Mouse (Mus musculus) fat pad, adult 2 months (tissue): ENCODE results near the gene Tdrd7.

Experiments used
- DNase-seq: peaks from one replicate; pipeline ENCODE4 v3.0.0-alpha.2; 2011; ENCODE audit warnings: low read depth, low spot score; ENCODE audit errors: extremely low read depth

Gene Tdrd7

DNA sequence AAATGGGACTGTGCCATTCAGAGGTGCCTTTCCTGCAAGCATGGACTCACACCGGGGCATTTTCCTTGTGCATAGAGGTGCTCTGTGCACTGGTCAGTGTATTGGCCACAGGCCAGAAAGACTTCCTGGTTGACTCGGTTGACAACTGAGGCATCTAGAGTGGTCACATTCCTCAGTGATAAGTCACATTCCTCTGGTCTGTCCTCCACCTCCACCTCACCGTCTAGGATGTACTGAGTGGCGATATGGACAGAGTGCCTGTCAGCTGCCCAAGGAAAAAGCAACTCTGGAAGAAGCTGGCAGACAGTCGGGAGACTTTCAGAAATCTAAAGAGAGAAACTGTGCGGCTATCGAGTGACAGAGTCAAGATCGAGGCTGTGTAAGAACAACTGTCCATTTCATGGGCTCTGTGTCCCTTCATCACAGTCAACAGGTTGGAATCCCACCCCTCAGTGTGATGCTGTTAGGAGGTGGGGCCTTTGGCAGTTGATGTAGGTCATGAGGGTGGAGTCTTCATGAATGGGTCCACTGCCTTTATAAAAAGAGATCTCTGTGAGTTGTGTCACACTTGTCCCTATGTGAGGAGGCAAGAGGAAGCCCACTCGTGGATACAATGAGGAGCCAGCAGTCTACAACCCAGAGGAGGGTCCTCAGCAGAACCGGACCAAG lies at the start of gene Tdrd7:
TSS of gene Tdrd7 (plus strand) at position 564 of the 669 bp plus-strand sequence.
- no peak for DNase-seq

DNA sequence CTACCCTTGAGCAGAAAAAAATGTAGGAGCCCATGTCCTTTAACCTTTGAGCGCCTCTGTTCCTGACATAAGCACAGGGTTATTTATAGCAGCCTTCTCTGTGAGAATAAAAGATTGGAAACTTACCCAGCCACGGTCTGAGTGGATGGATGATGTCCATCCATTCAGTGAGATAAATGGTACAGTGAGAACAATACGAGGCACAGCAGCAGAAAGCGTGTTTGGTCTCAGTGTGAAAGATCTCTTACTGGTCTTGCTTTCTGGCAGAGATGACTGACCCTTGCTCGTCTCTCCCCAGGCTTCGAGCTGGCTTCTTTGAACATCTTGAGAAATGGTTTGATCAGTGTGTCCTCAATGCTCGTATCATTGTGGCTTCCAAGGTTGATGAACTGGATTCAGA lies 48.0 kb upstream of the Tdrd7 start:
- DNase-seq = no peak

DNA sequence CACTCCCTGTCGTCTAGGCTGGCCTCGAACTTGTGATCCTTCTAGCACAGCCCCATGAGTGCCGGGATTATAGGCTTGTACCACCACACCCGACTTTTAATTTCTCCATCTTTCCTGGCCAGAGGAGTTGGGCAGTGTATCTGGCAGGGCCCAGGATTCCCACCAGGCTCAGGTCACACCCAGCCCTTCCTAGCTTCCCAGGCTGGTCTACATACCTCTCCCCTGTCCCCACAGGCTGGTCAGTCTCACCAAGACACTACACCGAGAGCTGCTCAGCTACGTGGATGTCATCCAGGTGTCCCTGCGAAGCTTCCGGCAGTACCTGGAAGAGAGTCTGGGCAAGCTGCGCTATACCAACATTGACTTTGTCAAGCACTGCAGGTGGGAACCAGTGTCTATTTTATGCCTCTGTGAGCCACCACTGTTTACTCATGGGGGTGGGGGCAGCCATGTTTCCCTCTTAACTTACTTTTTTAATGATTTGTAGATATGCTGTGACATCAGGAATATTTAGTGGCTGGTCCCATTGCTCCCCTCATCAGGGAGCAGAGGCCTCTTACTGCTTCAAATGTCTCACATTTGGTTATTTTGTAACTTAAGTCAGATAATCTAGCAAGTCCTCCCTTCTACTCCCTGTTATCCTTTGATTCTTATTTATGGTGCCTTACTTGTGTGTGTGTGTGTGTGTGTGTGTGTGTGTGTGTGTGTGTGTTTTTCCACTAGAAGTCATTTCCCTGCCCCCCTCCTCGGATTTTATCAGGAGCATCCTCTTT lies 43.3 kb upstream of the Tdrd7 start:
- no peak for DNase-seq

DNA sequence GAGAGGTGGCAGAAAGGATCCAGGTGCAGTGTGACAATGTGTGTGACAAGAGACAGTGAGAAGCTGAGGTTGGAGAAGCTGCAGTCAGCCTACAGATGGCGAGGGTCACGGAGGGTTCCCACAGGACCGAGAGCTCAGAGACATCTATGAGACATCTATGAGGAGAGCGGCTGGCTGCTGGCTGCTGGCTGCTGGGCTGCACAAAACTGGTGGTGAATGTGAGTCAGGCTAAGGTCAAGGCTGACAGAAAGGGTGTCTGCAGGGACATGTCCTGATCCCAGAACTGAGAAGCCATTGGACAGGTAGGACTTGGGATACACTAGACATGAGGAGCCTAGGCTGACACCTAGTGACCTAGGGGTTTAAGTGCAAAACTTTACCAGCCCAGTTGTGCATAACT lies 41.1 kb upstream of the Tdrd7 start:
- DNase-seq = no peak

DNA sequence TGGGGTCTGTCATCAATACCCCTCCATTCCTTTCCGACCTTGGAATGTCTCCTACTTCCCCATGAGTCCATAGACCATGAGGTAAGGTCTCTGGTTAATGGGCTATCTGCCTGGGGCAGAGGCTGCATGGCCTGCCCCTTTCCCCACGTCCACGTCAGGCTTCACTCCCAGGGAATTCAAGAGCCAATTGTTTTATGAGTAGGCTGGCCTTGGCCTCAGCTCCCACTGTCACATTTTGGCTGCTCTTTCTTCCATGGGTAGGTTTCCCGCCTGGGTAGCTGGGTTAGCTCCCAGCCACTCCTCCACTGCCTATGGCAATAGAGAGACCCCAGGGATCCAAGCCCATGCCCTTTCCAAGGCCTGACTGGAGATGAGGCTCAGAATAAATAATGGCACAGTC lies 36.6 kb upstream of the Tdrd7 start:
- no peak for DNase-seq

DNA sequence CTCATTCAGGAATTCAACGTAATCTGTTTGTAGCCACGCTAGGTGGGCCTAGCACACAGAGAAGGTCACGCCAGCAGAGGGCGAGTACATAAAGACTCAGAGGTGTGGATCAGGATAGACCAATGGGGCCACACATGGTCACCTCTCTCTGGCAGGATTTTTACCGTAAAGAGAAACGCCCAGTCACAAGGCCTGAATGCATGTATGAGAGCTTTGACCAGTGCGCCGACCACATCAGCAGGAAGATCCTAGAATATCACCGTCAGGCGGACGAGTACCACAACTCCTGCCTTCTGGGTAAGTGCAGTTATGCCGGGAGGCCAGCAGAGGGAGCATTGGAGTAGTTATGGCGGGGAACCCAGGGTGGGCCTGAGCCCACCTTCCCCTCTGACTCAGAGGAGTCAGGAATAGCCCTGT lies 23.5 kb upstream of the Tdrd7 start:
- DNase-seq = no peak

DNA sequence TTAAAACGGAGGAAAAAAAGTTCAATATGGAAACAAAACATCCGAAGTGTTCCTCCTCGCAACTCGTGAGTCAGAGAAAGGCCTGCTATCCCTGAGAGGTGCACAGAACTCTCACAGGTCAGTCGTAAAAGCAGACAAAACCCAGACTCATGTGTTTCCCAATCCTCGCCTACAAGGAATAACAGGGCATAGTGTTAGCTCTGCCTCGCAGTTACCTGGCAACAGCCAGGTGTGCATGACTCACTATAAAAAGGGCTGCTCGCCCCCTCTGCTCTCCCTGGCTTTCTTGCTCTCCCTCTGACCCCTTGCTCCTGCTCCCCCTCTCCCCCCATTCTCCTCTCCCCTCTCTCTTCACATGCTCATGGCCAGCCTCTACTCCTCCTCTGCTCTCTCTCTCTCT lies 17.4 kb upstream of the Tdrd7 start:
- no peak for DNase-seq

DNA sequence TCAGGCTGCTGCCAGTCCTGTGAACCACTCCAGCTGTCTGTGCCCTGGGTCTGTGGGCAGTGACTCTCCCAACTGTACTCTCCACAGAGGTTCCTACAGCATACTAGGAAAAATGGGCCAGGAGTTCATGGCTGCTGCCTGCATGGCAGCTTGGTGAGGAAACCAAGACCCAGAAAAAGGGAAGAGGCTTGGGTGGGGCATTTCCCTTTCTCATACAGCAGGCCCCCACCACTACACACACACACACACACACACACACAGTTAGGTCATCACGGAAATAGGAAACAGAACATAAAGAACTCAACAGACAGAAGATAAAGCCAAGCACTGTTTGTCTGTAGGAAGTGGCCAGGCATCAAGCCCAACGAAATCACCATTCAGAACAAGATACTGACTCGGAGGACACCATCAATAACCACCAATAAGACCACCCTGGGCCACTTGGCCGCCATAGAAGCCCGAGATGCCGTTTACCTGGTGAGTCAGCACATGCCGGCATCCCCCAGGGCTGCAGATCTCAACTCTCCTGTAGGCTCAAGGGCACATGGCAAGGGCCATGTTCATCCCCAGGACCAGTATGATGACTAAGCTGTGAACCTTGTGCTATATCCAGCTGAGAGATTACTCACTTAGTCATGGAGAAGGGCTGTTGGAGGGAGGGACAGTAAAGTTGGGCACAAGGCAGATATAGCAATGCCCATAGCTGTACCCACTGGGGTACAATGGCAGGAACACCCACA lies 15.9 kb upstream of the Tdrd7 start:
- DNase-seq = no peak

DNA sequence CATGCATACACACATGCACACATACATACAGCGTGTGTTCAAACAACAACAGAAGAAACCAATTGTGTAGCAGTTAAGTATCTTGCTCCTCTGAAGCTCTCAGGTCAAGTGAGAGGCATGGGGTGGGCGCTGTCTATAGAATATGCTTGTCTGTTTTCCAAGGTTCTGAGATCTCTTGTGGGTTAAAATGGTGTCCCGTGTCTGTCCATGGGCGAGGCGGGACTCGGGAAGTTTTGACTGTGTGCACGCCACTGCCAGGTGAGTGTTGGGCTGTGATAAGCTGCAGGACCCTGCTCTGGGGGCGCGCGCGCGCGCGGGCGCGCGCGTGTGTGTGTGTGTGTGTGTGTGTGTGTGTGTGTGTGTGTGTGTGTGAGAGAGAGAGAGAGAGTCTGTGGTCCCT lies 13.3 kb upstream of the Tdrd7 start:
- no peak for DNase-seq

DNA sequence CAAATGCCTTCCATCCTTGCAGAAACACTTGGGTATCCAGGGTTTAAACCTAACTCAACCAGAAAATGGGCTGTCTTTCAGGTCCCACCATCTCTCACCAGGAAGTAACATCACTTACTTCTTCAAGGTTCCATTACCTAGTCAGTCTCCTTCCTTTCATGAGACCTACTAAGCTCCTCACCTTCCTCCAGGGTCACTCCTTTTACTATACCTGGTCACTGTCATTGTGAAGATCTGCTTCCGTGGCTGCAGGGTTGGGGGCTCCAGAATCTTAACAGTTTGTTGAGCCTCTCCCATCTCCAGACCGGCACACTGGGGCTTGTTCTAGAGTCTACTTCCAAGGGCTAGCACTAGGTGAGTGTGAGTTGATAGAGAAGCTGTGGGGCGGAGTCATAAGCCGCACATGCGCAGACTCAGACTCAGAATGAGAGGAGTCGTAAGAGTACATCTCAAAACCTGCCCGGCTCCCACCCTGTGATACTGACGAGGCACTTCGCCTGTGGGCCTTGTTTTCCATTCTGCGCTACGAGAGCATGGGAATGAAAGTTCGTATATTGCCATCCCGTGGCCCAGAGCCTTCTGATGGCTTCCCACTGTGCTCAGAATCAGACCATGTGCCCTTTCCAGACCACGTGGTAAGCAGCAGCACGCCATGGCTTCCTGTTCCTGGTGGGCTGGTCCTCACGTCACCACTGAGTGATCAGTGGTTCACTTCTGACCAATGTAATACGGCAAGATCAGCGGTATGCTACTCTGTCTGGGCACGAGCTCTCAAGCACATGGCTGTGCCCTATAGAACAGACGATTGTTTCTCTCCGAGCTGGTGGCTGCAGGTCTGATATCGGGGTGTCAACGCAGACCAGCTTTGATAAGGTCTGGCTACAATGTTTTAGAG lies 11.9 kb upstream of the Tdrd7 start:
- DNase-seq = no peak

DNA sequence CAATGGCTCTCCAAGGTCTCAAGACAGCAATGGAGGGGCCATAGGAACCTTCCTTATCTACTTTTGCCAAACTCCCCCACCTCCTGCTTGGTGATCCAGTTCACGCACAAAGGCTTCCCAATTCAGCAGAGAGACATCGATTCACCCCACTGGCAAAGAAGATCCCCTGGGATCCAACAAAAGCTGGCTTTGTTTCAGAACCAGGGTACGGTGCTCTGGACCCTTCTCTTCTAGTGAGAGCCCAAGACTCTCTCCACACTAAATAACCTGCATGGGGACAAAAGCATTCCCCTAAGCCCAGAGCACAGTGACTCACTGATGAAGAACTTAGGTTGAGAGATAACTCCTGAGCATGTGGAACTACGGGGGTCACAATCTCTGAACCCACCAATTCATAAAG lies 9.9 kb upstream of the Tdrd7 start:
- no peak for DNase-seq

DNA sequence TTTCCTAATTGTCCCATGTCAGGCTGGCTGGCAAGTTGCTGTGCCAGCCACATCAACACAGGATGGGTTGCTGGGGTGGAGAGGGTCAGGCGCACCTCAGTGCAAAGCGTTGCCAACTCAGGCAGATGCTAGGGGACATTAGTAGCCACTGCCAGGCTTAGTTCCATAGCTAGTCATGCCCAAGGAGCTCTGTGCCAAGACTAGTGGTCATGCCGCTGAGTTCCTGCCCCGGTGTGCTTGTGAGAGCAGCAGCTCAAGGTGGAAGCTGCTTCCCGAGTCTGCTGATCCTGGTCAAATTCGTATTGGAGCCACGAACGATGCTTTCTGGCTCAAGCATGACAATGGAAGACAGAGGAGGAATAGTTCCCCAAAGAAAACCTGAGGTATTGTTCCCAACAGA lies 9.0 kb upstream of the Tdrd7 start:
- DNase-seq = no peak

DNA sequence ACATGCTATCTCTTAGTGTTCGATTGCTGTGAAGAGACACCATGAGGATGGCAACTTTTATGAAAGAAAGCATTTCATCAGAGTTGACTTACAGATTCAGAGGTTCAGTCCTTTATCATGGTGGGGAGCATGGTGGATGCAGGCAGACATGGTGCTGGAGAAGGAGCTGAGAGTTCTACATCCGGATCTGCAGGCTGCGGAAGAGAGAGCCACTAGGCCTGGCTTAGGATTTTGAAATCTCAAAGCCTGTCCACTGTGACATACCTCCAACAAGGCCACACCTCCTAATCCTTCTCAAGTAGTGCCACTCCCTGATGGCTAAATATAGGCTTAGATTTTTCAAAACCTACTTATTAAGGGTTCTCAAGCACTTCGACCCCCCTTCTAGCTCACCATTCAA lies 8.4 kb upstream of the Tdrd7 start:
- DNase-seq = no peak

DNA sequence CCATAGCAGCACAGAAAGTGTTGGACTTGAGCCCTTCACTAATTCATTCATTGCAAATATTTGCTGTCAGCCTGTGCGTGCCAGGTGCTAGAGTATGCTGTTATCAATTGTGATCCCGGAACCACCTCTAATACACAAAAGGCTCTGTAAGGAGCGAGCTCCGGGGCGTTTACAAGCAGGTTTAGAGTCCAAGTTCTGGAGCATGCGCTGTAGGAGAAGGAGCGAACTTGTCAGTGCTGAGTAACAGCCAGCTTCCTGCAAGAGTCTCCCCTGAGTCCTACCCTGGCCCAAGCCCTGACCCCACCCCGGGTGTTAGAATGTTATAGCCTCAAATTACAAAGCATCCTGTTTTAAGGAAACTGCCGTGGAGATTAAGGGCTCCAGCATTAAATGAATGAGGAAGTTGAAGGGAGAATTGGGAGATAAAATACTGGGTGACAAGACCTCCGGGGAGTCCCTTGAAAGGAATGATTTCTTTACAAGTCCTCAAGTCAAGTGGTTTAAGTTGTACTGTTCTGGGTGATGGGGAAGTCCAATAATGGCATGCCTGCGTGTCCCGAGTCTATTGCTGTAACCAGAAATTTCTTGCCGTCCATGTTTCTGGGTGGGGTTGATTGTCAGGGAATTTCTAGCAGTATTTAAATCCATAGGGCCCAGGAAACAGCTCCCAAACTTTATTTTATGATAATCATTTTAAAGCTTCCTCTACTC lies 758 bp downstream of the Tdrd7 start:
- DNase-seq = no peak

DNA sequence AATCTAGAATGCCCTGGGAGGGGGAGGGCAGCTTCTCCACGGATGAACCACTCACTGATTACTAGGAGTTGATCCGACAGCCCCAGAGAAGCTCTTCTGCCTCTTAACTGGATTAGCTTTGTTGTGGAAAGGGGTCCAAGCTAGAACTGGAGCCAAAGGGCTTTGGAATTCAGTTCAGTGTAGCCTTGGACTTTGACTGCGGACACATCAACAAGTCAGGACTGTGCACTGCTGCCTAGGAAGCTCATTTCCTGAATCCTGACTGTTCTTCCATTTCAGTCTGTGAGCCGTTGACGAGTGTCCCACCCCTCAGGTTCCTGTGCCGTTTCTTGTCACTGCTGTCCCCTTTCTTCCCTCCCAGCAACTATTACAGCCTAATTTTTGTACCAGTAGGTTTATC lies 1.6 kb downstream of the Tdrd7 start:
- no peak for DNase-seq

DNA sequence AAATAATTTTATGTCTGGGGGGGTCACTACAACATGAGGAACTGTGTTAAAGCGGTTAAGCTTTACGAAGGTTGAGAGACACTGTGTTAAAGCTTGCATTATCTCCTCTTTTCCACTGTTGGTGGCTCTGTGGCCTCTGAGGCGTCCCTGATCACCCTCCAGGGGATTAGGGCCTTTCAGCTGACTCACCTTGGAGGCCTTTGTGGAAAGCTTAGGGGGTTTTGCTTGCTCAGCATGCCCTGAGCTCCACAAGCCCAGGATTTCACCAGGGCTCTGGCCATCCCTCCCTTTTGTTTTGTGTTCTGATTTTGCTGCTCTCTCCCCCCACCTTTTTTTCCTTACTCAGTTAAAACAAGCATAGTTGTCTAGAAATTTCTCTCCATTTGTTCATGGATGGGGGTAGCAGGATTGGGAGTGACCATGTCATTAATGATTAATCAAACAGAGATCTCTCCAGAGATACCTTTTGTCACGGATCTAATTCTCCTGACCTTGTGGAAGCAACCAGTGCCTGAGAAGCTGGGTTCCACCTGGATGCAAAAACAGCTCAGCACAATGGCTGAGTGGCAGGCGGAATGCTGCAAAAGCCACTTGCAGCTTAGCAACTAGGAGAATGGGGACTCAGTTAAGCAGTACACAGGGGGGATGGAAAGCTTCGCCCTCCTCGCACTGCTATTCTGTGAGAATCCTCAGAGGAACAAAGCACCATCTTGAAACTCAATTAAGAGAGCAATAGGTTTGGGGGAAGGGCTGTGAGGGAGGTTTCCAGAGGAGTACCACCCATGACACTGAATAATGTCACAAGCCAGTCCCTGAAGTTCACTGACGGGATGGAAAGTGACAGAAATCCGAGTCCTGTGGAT lies 2.6 kb downstream of the Tdrd7 start:
- no peak for DNase-seq

DNA sequence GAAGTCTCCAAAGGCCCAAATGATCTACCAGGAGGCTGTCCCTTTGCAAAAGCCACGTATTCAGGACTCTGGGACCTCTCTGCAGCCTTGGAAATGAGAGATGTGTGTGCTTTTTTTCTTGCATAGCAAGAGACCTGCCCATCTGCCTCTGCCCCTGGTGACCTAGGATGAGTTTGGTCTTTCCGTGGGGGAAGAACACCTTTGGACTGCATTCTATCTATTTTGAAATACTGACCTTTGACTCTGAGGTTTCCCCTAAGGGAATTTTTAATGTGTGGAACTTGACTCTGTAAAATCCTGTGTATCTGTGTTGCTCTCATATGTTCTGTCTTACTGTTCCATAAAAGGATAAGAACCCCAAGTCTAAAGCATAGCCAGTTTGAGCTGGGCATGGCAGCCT lies 3.9 kb downstream of the Tdrd7 start:
- DNase-seq = no peak

DNA sequence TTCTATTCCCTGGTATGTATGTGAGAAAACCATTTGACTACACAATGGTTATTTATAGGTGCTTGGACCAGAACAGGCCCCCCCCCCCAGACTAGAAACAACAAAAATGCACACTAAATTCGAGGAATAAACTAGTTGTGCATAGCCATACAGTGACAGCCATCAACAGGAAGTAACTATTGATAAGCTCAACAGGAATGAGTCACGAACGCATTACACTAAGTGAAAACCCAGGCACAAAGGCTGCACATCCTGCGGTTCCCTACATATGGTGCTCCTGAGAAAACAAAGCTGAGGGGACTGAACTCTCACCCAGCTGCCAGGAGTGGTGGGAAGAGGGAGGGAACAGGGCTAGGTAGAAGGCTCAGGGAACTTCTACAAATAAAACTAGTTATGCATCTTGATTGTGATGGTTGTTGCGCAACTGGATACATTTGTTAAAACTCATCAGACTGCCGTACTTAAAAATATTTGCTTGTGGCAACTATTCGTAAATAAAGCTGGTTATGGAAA lies 5.0 kb downstream of the Tdrd7 start:
- no peak for DNase-seq

DNA sequence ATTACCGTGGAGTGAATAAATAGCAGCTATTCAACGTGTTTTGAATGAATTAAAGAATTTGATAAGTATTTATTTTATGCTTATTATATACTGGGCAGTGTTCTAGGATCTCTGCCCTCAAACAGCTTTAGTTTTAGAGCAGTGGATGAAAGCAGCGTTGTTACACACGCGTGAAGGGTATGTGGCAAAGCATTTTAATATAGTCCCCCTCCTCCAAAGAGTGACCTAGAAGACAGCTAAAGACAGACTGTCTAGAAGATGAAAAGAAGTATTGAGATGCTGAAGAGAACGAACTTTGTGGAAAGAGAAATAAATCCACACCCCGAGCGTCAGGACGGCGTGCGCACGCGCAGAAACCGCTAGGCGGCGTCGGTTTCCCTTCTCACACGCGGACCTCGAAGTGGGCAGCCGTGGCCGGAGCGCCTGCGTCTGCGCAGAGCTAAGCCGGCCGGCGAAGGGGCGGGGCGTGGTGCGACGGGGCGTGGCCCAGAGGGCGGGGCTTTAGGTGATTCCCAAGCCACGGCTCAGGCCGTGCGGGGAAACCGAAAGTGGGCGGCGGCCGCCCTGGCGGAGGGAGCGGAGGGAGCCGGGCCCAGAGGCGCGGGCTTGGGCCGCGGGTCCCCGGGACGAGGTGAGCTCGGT lies 6.8 kb downstream of the Tdrd7 start:
- no peak for DNase-seq
